Mouse (Mus musculus) 3134 (cell line): ENCODE measurements around the gene 9030612E09Rik.

Experiments used
- DNase-seq: peaks from one replicate; pipeline ENCODE4 v3.0.0-alpha.2; 2011; ENCODE audit warnings: low spot score; ENCODE audit not compliant: insufficient read length; ENCODE audit errors: extremely low read depth

9030612E09Rik gene

GRCm38 (mm10) chr10:43200206-43200605 is 25.7 kb downstream of the 9030612E09Rik start:
- no peak for DNase-seq

- DNase-seq: no peak
Observed at GRCm38 (mm10) chr10:43203865-43204264, 29.4 kb downstream of the 9030612E09Rik start.

- DNase-seq: no peak
Observed at GRCm38 (mm10) chr10:43211866-43212265, 37.4 kb downstream of the 9030612E09Rik start.

GRCm38 (mm10) chr10:43217361-43217900 is 42.9 kb downstream of the 9030612E09Rik start:
- DNase-seq: peak; percentile 59

DNA sequence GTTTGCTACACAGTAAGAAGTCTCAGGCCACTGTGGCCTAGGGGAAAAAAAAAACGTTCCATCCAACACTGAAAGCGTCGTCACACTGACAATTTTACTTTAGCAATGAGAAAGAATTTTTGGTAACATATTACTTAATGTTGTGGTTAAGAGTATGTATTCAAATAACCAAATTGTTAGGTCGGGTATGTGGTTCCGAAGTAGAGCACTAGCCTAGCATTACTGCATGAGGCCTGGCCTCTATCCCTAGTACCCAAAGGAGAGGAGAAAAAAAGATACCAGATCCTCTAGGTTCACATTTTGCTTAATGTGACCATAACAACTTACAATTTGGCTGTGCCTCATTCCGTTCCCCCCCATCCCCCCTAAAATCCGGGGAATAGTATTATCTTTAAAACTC is 46.0 kb downstream of the 9030612E09Rik start:
- peak; percentile 30 for DNase-seq

DNA sequence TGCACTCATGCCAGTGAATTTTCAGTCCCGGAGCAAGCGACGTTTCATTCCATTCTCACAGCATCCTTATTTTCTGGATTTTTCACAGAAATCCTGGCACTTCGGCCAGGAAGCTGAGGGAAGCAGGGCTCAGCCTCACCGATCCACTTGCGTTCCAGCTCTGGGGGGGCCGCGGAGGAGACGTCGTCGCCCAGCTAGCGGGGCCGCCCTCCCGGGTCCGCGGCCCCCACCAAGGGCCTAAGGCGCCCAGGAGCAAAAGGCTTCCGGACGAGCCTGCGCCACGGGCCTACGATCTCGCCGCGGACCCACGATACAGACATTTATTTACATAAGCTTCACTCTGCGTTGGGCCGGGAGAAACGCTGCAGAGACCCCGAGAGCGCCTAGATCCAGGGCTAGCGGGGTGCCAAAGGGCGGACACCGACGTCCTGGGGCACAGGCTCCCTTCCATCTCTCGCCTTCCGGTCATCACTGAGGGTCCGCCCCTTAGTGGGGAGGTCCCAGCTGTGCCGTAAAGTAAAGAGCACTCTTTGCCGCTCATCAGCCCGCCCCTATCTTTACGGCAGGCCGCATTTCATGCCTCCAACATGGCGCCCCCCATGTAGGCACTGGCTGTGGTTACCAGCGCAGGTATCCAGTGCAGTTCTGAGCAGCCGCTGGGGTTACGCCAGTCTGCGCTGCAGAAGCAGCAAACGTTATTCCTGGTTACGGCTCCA is 46.6 kb downstream of the 9030612E09Rik start, which contains the start of gene Pdss2:
TSS of gene Pdss2 (plus strand) at position 577 of the 716 bp plus-strand sequence.
- peak; percentile 87 for DNase-seq

- no peak for DNase-seq
Observed at GRCm38 (mm10) chr10:43221659-43222058, 47.2 kb downstream of the 9030612E09Rik start.

GRCm38 (mm10) chr10:43223391-43223790 is 48.9 kb downstream of the 9030612E09Rik start:
- DNase-seq: no peak
